Mouse (Mus musculus) lung, postnatal 0 days (tissue): ENCODE measurements at regions not wholly inside any gene's neighbourhood (a gene's known extent, or its start where the extent isn't known, plus 50 kb on each side); places are given as distances from the start of the nearest gene placed in this dataset.

Experiments used
- ATAC-seq: fragments of 200-750 bp; cut with Nextera tagmentation; 2 replicates; pipeline ENCODE4 v1.8.0; 2017; ENCODE audit warnings: moderate library complexity
- DNase-seq: peaks from one replicate; pipeline ENCODE4 v3.0.0-alpha.2; 2016; ENCODE audit warnings: low spot score
- H3K27ac ChIP-seq: fragments of 300-500 bp; sonication (generic); 2 replicates; pipeline ENCODE4 v1.5.1; 2014; ENCODE audit warnings: antibody characterized with exemption, mild to moderate bottlenecking, low read length, mixed read lengths
- H3K27me3 ChIP-seq: fragments of 300-500 bp; sonication (generic); replicated peaks from 2 replicates; pipeline ENCODE4 v1.6.1; 2014; ENCODE audit warnings: low read length, mixed read lengths; ENCODE audit not compliant: insufficient read depth
- H3K36me3 ChIP-seq: fragments of 300-500 bp; sonication (generic); 2 replicates; pipeline ENCODE4 v1.6.1; 2014; ENCODE audit warnings: low read length, mixed read lengths; ENCODE audit not compliant: insufficient read depth
- H3K4me1 ChIP-seq: fragments of 300-500 bp; sonication (generic); 2 replicates; pipeline ENCODE4 v1.6.1; 2014; ENCODE audit warnings: antibody characterized with exemption, low read depth, low read length, mixed read lengths; ENCODE audit not compliant: insufficient read depth
- H3K4me2 ChIP-seq: fragments of 300-500 bp; sonication (generic); replicated peaks from 2 replicates; pipeline ENCODE4 v1.6.1; 2014; ENCODE audit warnings: low read depth, mild to moderate bottlenecking, low read length, moderate library complexity, mixed read lengths
- H3K4me3 ChIP-seq: fragments of 300-500 bp; sonication (generic); 2 replicates; pipeline ENCODE4 v1.5.1; 2014; ENCODE audit warnings: low read depth, low read length
- H3K9ac ChIP-seq: fragments of 300-500 bp; sonication (generic); replicated peaks from 2 replicates; pipeline ENCODE4 v1.6.1; 2014; ENCODE audit warnings: low read depth, mild to moderate bottlenecking
- H3K9me3 ChIP-seq: fragments of 300-500 bp; sonication (generic); 2 replicates; pipeline ENCODE4 v1.6.1; 2016; ENCODE audit warnings: low read length, mixed read lengths
- CTCF ChIP-seq: IDR thresholded peaks from 2 replicates; pipeline ENCODE4 v1.5.1; 2016; ENCODE audit warnings: antibody characterized with exemption, mild to moderate bottlenecking
- EP300 ChIP-seq: IDR thresholded peaks from 2 replicates; pipeline ENCODE4 v1.6.1; 2016; ENCODE audit warnings: antibody characterized with exemption, mild to moderate bottlenecking, control low read depth

- no peaks in the 10 kb centered on the region for H3K27me3 ChIP-seq
- H3K9me3 ChIP-seq, result no peaks in the 10 kb centered on the region
- H3K4me3 ChIP-seq, result no peak overlapping the region
- no peak overlapping the region for H3K27ac ChIP-seq
- H3K9ac ChIP-seq, result no peak overlapping the region
- no peak overlapping the region for H3K4me2 ChIP-seq
- no peak for DNase-seq
- H3K4me1 ChIP-seq, result no peaks in the 10 kb centered on the region
- no peak for ATAC-seq
- no peak for TF ChIP-seq CTCF
- no peak for TF ChIP-seq EP300
- H3K36me3 ChIP-seq, result no peaks in the 10 kb centered on the region
These were observed 402.6 kb upstream of the Fam174a start for GRCm38 (mm10) chr1:94910839-94911238.
